Mouse (Mus musculus) liver, embryonic 13.5 days (tissue): Measurements from ENCODE around the gene Snrk. TPM values are rescaled to one million over a fixed set of nuclear protein-coding genes. Genes with fewer than 3 reads are reported as not detected.

Source experiments
- ATAC-seq: fragments of 200-750 bp; cut with Nextera tagmentation; 2 replicates; pipeline ENCODE4 v1.8.0; 2017; ENCODE audit warnings: low read depth, mild to moderate bottlenecking, moderate number of reproducible peaks, moderate library complexity
- DNase-seq: peaks from one replicate; pipeline ENCODE4 v3.0.0; 2022
- H3K27ac ChIP-seq: fragments of 300-500 bp; sonication (generic); 2 replicates; pipeline ENCODE4 v1.5.1; 2015; ENCODE audit warnings: moderate library complexity, mild to moderate bottlenecking, inconsistent platforms
- H3K27me3 ChIP-seq: fragments of 300-500 bp; sonication (generic); 2 replicates; pipeline ENCODE4 v1.6.1; 2015; ENCODE audit warnings: mild to moderate bottlenecking, inconsistent platforms
- H3K36me3 ChIP-seq: fragments of 300-500 bp; sonication (generic); 2 replicates; pipeline ENCODE4 v1.6.1; 2015; ENCODE audit warnings: mild to moderate bottlenecking, inconsistent platforms
- H3K4me1 ChIP-seq: fragments of 300-500 bp; sonication (generic); replicated peaks from 2 replicates; pipeline ENCODE4 v1.6.1; 2015; ENCODE audit warnings: inconsistent platforms
- H3K4me2 ChIP-seq: fragments of 300-500 bp; sonication (generic); 2 replicates; pipeline ENCODE4 v1.6.1; 2015; ENCODE audit warnings: inconsistent platforms, mild to moderate bottlenecking, moderate library complexity
- H3K4me3 ChIP-seq: fragments of 300-500 bp; sonication (generic); replicated peaks from 2 replicates; pipeline ENCODE4 v1.5.1; 2015; ENCODE audit warnings: mild to moderate bottlenecking, inconsistent platforms
- H3K9ac ChIP-seq: fragments of 300-500 bp; sonication (generic); 2 replicates; pipeline ENCODE4 v1.6.1; 2015; ENCODE audit warnings: mild to moderate bottlenecking, inconsistent platforms
- H3K9me3 ChIP-seq: fragments of 300-500 bp; sonication (generic); replicated peaks from 2 replicates; pipeline ENCODE4 v1.6.1; 2016; ENCODE audit warnings: inconsistent platforms
- WGBS: fragments of 180-500 bp; shearing (Covaris S2); methylation state at CpG from one replicate; pipeline ENCODE4 v1.1.7; 2015; ENCODE audit not compliant: insufficient replicate concordance; 5-methylcytosine and 5-hydroxymethylcytosine counted together
- polyA plus RNA-seq: library from polyadenylated mRNA; unstranded; fragments of >200 nt; fragmentation: Nextera tagmentation; extraction: Ambion mirVana; gene quantifications from 2 replicates; pipeline ENCODE4 v1.2.1, GENCODE M21; 2015

Gene Snrk
- polyA plus RNA-seq, 1 experiment from 2014 or later = 14.6 TPM

DNA sequence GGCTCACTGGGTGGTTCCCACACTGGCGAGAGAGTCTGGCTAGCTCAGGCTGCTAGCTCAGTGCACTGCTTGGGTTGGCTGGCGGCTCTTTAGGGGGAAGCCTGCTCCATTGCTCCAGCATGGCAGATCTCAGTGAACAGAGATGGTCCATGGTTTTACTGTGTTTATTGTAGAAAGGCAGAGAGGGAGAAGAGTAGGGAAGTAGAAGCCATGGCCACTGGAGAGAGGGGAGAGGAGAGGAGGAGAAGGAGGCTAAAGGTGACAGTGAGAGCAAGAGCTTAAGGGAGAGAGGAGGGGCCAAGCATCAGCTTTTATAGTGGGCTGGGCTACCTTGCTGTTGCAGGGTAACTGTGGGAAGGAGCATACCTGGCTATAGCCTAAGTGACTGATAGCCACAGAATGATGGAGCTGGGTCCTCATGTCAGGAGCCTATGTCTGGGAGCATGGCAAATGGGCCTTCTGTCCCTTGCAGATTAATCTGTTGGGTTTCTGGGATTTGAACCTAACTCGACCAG is 10.3 kb downstream of the Snrk start:
- H3K9me3 ChIP-seq = no peaks in the 10 kb centered on the region
- no peak overlapping the region for H3K4me3 ChIP-seq
- peaks cover 65% of the 10 kb centered on the region for H3K4me1 ChIP-seq
- DNase-seq (no peak), ATAC-seq (no peak)
- no peak overlapping the region for H3K27ac ChIP-seq
- 57% methylated on average over 3 of the region's 3 CpGs for WGBS
- H3K4me2 ChIP-seq = no peak overlapping the region
- no peak overlapping the region for H3K9ac ChIP-seq
- no peaks in the 10 kb centered on the region for H3K36me3 ChIP-seq
- H3K27me3 ChIP-seq = no peaks in the 10 kb centered on the region

GRCm38 (mm10) chr9:122128686-122129085 is 11.6 kb downstream of the Snrk start:
- no peaks in the 10 kb centered on the region for H3K9me3 ChIP-seq
- H3K9ac ChIP-seq = no peak overlapping the region
- H3K4me1 ChIP-seq = peaks cover 64% of the 10 kb centered on the region
- no peak overlapping the region for H3K4me3 ChIP-seq
- no peaks in the 10 kb centered on the region for H3K36me3 ChIP-seq
- H3K27ac ChIP-seq = no peak overlapping the region
- H3K4me2 ChIP-seq = no peak overlapping the region
- ATAC-seq (no peak), DNase-seq (no peak)
- H3K27me3 ChIP-seq = no peaks in the 10 kb centered on the region
- 12% methylated on average over 5 of the region's 5 CpGs for WGBS

DNA sequence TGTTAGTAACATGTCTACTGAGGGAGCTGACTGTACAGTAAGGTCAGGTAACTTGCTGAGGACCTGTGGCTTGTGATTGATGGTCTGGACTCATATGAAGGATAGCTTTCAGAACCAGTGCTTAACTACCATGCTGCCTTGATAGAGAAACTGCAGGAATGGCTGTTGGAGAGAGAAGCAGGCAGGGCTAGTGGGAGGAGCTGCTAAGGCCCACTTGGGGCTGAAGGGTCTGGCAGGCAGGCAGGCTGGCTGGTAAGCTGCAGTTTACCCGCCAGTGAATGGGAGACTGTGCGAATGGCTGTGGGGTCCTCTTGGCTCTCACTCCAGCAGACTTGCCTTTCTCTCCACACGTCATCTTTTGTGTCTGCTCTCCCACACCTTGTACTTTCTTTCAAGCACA is 13.6 kb downstream of the Snrk start:
- no peak overlapping the region for H3K4me2 ChIP-seq
- no peaks in the 10 kb centered on the region for H3K9me3 ChIP-seq
- peak overlapping the region; percentile 19; the same call in 1 of the 2 replicates for H3K27ac ChIP-seq
- H3K9ac ChIP-seq = no peak overlapping the region
- H3K36me3 ChIP-seq = no peaks in the 10 kb centered on the region
- no peak for ATAC-seq
- no peaks in the 10 kb centered on the region for H3K27me3 ChIP-seq
- no peak for DNase-seq
- H3K4me1 ChIP-seq = peaks cover 65% of the 10 kb centered on the region
- WGBS = 53% methylated on average over 3 of the region's 3 CpGs
- no peak overlapping the region for H3K4me3 ChIP-seq

DNA sequence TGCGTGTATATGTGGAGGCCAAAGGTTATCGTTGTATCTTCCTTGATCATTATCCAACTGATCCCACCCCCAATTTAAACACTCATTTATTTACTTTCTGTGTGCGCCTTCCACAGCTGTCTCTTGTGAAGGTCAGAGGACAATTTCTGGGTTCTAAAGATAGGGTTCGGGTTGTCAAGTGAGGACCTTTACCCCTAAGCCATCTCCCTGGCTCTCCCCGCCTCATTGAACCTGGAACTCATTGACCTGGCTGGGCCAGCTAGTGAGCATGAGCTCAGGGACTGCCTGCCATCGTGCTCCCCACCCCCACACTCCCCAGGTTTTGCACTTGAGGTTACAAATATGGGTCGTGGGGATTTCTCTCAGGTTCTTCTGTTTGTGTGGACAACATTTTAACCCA is 15.1 kb downstream of the Snrk start:
- Histone ChIP-seq H3K4me1 (peaks cover 67% of the 10 kb centered on the region), H3K27ac (no peak overlapping the region), H3K4me2 (no peak overlapping the region), H3K9ac (no peak overlapping the region), H3K27me3 (no peaks in the 10 kb centered on the region), H3K4me3 (no peak overlapping the region), H3K36me3 (peaks cover 4% of the 10 kb centered on the region; the same call in 1 of the 2 replicates), H3K9me3 (no peaks in the 10 kb centered on the region)
- ATAC-seq (peak; percentile 64), DNase-seq (no peak)
- WGBS = 65% methylated on average over 7 of the region's 7 CpGs

GRCm38 (mm10) chr9:122135095-122135884 is 18.2 kb downstream of the Snrk start:
- Histone ChIP-seq H3K4me3 (no peak overlapping the region), H3K4me1 (peaks cover 41% of the 10 kb centered on the region), H3K4me2 (no peak overlapping the region), H3K9ac (no peak overlapping the region), H3K36me3 (peaks cover 12% of the 10 kb centered on the region), H3K27me3 (no peaks in the 10 kb centered on the region), H3K27ac (no peak overlapping the region), H3K9me3 (no peaks in the 10 kb centered on the region)
- WGBS = 76% methylated on average over 1 of the region's 1 CpGs
- DNase-seq (no peak), ATAC-seq (peak; percentile 37; the same call in 1 of the 2 replicates)

- peaks cover 36% of the 10 kb centered on the region for H3K4me1 ChIP-seq
- H3K36me3 ChIP-seq = peaks cover 12% of the 10 kb centered on the region
- no peaks in the 10 kb centered on the region for H3K27me3 ChIP-seq
- H3K4me3 ChIP-seq = no peak overlapping the region
- no peak for DNase-seq
- ATAC-seq = no peak
- no peak overlapping the region for H3K4me2 ChIP-seq
- no peak overlapping the region for H3K27ac ChIP-seq
- no peak overlapping the region for H3K9ac ChIP-seq
- 68% methylated on average over 2 of the region's 2 CpGs for WGBS
- no peaks in the 10 kb centered on the region for H3K9me3 ChIP-seq
These were observed 18.8 kb downstream of the Snrk start for GRCm38 (mm10) chr9:122135885-122136170.

DNA sequence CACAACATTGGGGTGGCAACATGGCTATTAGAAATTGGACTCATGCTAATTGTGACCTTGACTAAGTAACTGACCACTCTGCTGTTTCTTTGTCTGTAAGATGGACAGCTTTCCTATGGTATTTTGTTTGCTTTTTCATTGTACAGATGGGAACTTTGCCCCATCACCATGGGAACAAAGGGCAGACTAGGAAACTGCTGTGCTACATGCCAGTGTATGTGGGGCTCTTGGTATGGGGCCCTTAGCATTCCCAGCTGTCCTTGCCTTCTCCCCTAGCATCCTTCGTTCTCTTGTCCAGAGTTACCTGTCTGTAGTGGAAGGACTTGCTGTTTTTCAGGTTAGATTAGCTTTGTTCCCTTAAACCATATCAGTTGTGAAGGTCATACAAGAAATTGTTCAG is 20.9 kb downstream of the Snrk start:
- Histone ChIP-seq H3K36me3 (peaks cover 12% of the 10 kb centered on the region), H3K27ac (no peak overlapping the region), H3K9ac (no peak overlapping the region), H3K9me3 (no peaks in the 10 kb centered on the region), H3K27me3 (no peaks in the 10 kb centered on the region), H3K4me1 (peaks cover 29% of the 10 kb centered on the region), H3K4me2 (no peak overlapping the region), H3K4me3 (no peak overlapping the region)
- ATAC-seq (no peak), DNase-seq (no peak)
- WGBS = 70% methylated on average over 1 of the region's 1 CpGs

- ATAC-seq (no peak), DNase-seq (no peak)
- H3K4me2 ChIP-seq = no peak overlapping the region
These were observed 21.4 kb downstream of the Snrk start for GRCm38 (mm10) chr9:122138371-122139029.

DNA sequence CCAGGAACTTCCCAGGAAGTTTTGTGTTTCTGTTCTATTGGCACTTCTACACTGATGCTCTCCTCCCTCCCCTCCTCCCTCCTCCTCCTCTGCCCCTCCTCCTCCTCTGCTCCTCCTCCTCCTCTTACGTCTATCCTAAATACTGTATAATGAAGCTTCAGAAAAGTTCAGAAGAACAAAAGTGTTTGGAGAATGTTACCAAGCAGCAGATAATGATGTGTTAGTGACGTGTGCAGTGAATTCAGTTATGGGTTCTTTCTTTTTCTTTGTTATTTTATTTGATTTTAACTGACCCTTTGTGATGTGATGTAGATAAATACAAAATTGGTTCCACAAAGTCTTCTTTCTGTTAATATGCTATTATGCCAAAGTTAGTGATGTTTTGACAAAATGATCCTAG is 22.2 kb downstream of the Snrk start:
- no peak overlapping the region for H3K27ac ChIP-seq
- 57% methylated on average over 2 of the region's 2 CpGs for WGBS
- ATAC-seq = no peak

More at GRCm38 (mm10) chr9:122138371-122139029, 21.4 kb downstream of the Snrk start:
- Histone ChIP-seq H3K27ac (no peak overlapping the region), H3K9ac (no peak overlapping the region), H3K36me3 (peaks cover 12% of the 10 kb centered on the region), H3K9me3 (no peaks in the 10 kb centered on the region), H3K4me1 (peaks cover 24% of the 10 kb centered on the region), H3K27me3 (no peaks in the 10 kb centered on the region), H3K4me3 (no peak overlapping the region)
- WGBS = 79% methylated on average over 4 of the region's 4 CpGs

GRCm38 (mm10) chr9:122143219-122143618 is 26.2 kb downstream of the Snrk start:
- Histone ChIP-seq H3K4me3 (no peak overlapping the region), H3K4me2 (no peak overlapping the region), H3K36me3 (peaks cover 17% of the 10 kb centered on the region), H3K9me3 (0 out of 2 replicates have a peak, but pooled peaks cover 3% of the 10 kb centered on the region), H3K4me1 (peaks cover 28% of the 10 kb centered on the region), H3K27ac (no peak overlapping the region), H3K27me3 (no peaks in the 10 kb centered on the region), H3K9ac (no peak overlapping the region)
- 69% methylated on average over 1 of the region's 1 CpGs for WGBS
- no peak for ATAC-seq
- DNase-seq = no peak

More for the DNA sequence above, 22.2 kb downstream of the Snrk start:
- no peak overlapping the region for H3K9ac ChIP-seq
- no peak for DNase-seq
- H3K4me2 ChIP-seq = no peak overlapping the region
- H3K4me3 ChIP-seq = no peak overlapping the region
- H3K36me3 ChIP-seq = peaks cover 15% of the 10 kb centered on the region
- H3K27me3 ChIP-seq = no peaks in the 10 kb centered on the region
- H3K9me3 ChIP-seq = no peaks in the 10 kb centered on the region
- H3K4me1 ChIP-seq = peaks cover 23% of the 10 kb centered on the region

- Histone ChIP-seq H3K4me1 (peaks cover 39% of the 10 kb centered on the region), H3K27ac (no peak overlapping the region), H3K4me3 (no peak overlapping the region), H3K9ac (no peak overlapping the region), H3K4me2 (no peak overlapping the region), H3K36me3 (peaks cover 17% of the 10 kb centered on the region), H3K27me3 (no peaks in the 10 kb centered on the region), H3K9me3 (0 out of 2 replicates have a peak, but pooled peaks cover 3% of the 10 kb centered on the region)
- DNase-seq (no peak), ATAC-seq (no peak)
- WGBS = 75% methylated on average over 3 of the region's 3 CpGs
These were observed 27.7 kb downstream of the Snrk start for GRCm38 (mm10) chr9:122144776-122145175.
